Mouse (Mus musculus) lung, postnatal 0 days (tissue): ENCODE data around the gene Sik1. TPM values are rescaled to one million over a fixed set of nuclear protein-coding genes. Genes with fewer than 3 reads are reported as not detected.

Source experiments
- ATAC-seq: fragments of 200-750 bp; cut with Nextera tagmentation; 2 replicates; pipeline ENCODE4 v1.8.0; 2017; ENCODE audit warnings: moderate library complexity
- DNase-seq: peaks from one replicate; pipeline ENCODE4 v3.0.0-alpha.2; 2016; ENCODE audit warnings: low spot score
- H3K27ac ChIP-seq: fragments of 300-500 bp; sonication (generic); 2 replicates; pipeline ENCODE4 v1.5.1; 2014; ENCODE audit warnings: antibody characterized with exemption, mild to moderate bottlenecking, low read length, mixed read lengths
- H3K27me3 ChIP-seq: fragments of 300-500 bp; sonication (generic); replicated peaks from 2 replicates; pipeline ENCODE4 v1.6.1; 2014; ENCODE audit warnings: low read length, mixed read lengths; ENCODE audit not compliant: insufficient read depth
- H3K36me3 ChIP-seq: fragments of 300-500 bp; sonication (generic); 2 replicates; pipeline ENCODE4 v1.6.1; 2014; ENCODE audit warnings: low read length, mixed read lengths; ENCODE audit not compliant: insufficient read depth
- H3K4me1 ChIP-seq: fragments of 300-500 bp; sonication (generic); 2 replicates; pipeline ENCODE4 v1.6.1; 2014; ENCODE audit warnings: antibody characterized with exemption, low read depth, low read length, mixed read lengths; ENCODE audit not compliant: insufficient read depth
- H3K4me2 ChIP-seq: fragments of 300-500 bp; sonication (generic); replicated peaks from 2 replicates; pipeline ENCODE4 v1.6.1; 2014; ENCODE audit warnings: low read depth, mild to moderate bottlenecking, low read length, moderate library complexity, mixed read lengths
- H3K4me3 ChIP-seq: fragments of 300-500 bp; sonication (generic); 2 replicates; pipeline ENCODE4 v1.5.1; 2014; ENCODE audit warnings: low read depth, low read length
- H3K9ac ChIP-seq: fragments of 300-500 bp; sonication (generic); replicated peaks from 2 replicates; pipeline ENCODE4 v1.6.1; 2014; ENCODE audit warnings: low read depth, mild to moderate bottlenecking
- H3K9me3 ChIP-seq: fragments of 300-500 bp; sonication (generic); 2 replicates; pipeline ENCODE4 v1.6.1; 2016; ENCODE audit warnings: low read length, mixed read lengths
- CTCF ChIP-seq: IDR thresholded peaks from 2 replicates; pipeline ENCODE4 v1.5.1; 2016; ENCODE audit warnings: antibody characterized with exemption, mild to moderate bottlenecking
- EP300 ChIP-seq: IDR thresholded peaks from 2 replicates; pipeline ENCODE4 v1.6.1; 2016; ENCODE audit warnings: antibody characterized with exemption, mild to moderate bottlenecking, control low read depth
- WGBS: fragments of 180-500 bp; shearing (Covaris S2); extraction: QIAGEN DNeasy Blood & Tissue Kit; methylation state at CpG from one replicate; pipeline ENCODE4 v1.1.7; 2014; 5-methylcytosine and 5-hydroxymethylcytosine counted together
- polyA plus RNA-seq: library from polyadenylated mRNA; unstranded; fragments of >200 nt; fragmentation: Nextera tagmentation; extraction: Ambion mirVana; gene quantifications from 2 replicates; pipeline ENCODE4 v1.2.1, GENCODE M21; 2015

Sik1 gene
- polyA plus RNA-seq, 1 experiment from 2014 or later: 35.9 TPM

DNA sequence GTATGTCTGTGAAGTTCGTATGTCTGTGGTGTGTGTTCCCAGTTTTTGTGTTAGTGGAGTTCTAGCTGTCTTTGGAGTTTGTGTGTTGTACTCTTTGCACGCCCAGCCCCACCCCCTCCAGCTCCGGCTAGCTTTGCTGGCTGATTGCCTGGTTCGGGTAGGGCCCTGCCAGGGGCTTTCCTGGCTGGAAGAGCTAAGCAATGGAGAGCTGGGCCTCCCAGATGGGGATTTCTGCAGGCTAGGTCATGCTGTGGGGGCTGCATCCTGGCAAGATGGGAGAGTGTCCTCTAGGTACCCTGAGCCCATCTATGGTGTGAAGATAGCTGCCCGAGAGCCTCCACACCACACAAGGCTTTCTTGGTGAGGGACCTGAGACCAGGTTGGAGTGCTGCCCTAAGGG is 28.4 kb downstream of the Sik1 start:
- ATAC-seq: peak; percentile 87
- peak; percentile 93 for DNase-seq
- Histone ChIP-seq H3K27ac (peak overlapping the region; percentile 86), H3K9me3 (no peaks in the 10 kb centered on the region), H3K4me3 (no peak overlapping the region), H3K4me2 (no peak overlapping the region), H3K4me1 (peaks cover 19% of the 10 kb centered on the region), H3K36me3 (no peaks in the 10 kb centered on the region), H3K9ac (no peak overlapping the region), H3K27me3 (no peaks in the 10 kb centered on the region)
- no peak for TF ChIP-seq EP300
- no peak for TF ChIP-seq CTCF
- 9% methylated on average over 5 of the region's 5 CpGs for whole genome bisulfite sequencing

DNA sequence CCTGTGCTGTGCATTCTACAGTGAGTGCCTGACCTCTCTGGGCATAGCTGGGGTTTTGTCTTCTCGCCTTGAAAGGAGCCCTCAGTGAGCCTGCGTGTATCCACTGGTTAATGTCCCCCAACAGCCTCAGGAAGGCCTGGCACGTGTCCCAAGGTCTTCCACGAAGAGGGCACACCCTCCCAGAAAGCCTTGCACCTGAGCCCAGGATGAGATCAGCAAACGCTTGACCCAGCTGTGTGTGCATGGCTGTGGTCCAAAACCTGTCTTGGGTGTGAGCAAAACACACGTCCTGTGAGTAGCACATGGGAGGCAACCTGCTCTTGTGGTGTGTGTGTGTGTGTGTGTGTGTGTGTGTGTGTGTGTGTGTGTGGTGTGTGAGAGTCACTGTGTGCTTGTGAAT is 28.9 kb downstream of the Sik1 start:
- no peak overlapping the region for H3K4me2 ChIP-seq
- no peak overlapping the region for H3K4me3 ChIP-seq
- H3K27ac ChIP-seq: peak overlapping the region; percentile 86
- peaks cover 21% of the 10 kb centered on the region for H3K4me1 ChIP-seq
- no peaks in the 10 kb centered on the region for H3K9me3 ChIP-seq
- no peak overlapping the region for H3K9ac ChIP-seq
- ATAC-seq: peak; percentile 72
- H3K27me3 ChIP-seq: no peaks in the 10 kb centered on the region
- TF ChIP-seq CTCF (no peak), EP300 (peak; percentile 59; the same call in 1 of the 2 replicates)
- 13% methylated on average over 6 of the region's 6 CpGs for WGBS
- H3K36me3 ChIP-seq: no peaks in the 10 kb centered on the region
- DNase-seq: peak; percentile 80

DNA sequence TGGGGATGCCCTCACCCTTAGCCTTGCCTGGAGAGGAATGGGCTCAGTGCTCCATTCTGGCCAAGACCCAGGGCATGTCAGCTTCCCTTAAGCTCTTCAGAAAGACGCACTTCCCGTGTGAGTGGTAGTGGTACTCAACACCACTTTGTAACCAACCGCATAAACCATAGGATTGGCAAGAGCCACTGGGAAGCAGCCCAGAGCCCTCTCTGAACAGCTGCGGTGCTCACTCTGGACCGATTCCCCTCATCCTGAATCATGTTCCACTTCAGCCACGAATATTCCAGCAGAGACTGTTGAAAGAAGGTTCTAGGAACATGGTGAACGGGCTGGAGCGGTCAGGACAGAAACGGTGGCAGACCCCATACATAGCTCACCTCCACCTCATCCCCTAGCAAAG is 29.9 kb downstream of the Sik1 start:
- ATAC-seq (no peak), DNase-seq (no peak)
- Histone ChIP-seq H3K27me3 (no peaks in the 10 kb centered on the region), H3K9ac (no peak overlapping the region), H3K27ac (0 out of 2 replicates have a peak overlapping the region, but pooled peaks have one; percentile 1), H3K36me3 (no peaks in the 10 kb centered on the region), H3K4me3 (no peak overlapping the region), H3K4me2 (no peak overlapping the region), H3K4me1 (peaks cover 21% of the 10 kb centered on the region), H3K9me3 (no peaks in the 10 kb centered on the region)
- TF ChIP-seq CTCF (no peak), EP300 (no peak)
- WGBS: 63% methylated on average over 9 of the region's 9 CpGs

DNA sequence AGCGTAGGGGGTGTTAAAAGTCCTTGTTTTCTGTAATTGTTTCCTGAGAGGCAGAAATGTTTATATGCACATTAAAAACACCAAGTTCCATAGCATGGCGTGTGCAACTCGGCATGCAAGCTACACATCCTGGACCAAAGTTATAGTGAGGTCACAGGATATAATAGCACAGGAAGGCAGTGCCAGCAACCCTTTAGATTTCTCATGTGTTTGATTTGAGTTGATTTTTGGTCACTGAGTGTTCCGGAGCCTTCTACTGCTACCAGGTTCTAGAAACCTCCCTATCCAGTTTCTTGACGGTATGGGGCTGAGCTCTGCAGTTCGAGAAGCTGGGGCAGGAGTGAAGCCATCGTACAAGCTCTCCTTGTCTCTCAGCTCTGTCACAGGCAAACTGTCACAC is 30.8 kb downstream of the Sik1 start:
- no peak overlapping the region for H3K4me2 ChIP-seq
- no peak overlapping the region for H3K9ac ChIP-seq
- TF ChIP-seq EP300 (no peak), CTCF (no peak)
- no peaks in the 10 kb centered on the region for H3K9me3 ChIP-seq
- no peaks in the 10 kb centered on the region for H3K36me3 ChIP-seq
- WGBS: 55% methylated on average over 7 of the region's 7 CpGs
- H3K27me3 ChIP-seq: no peaks in the 10 kb centered on the region
- ATAC-seq: no peak
- H3K4me3 ChIP-seq: no peak overlapping the region
- H3K4me1 ChIP-seq: peaks cover 21% of the 10 kb centered on the region
- H3K27ac ChIP-seq: no peak overlapping the region
- peak; percentile 19 for DNase-seq

- Histone ChIP-seq H3K27ac (no peak overlapping the region), H3K36me3 (no peaks in the 10 kb centered on the region), H3K27me3 (no peaks in the 10 kb centered on the region), H3K9me3 (no peaks in the 10 kb centered on the region), H3K9ac (no peak overlapping the region), H3K4me3 (no peak overlapping the region), H3K4me1 (peaks cover 6% of the 10 kb centered on the region; the same call in 1 of the 2 replicates), H3K4me2 (no peak overlapping the region)
- no peak for ATAC-seq
- no peak for DNase-seq
- 39% methylated on average over 9 of the region's 13 CpGs for WGBS
- no peak for TF ChIP-seq EP300
- no peak for TF ChIP-seq CTCF
These were observed 34.3 kb downstream of the Sik1 start for GRCm38 (mm10) chr17:31821136-31821933.

GRCm38 (mm10) chr17:31820099-31820846 is 35.3 kb downstream of the Sik1 start:
- no peak overlapping the region for H3K4me3 ChIP-seq
- no peak overlapping the region for H3K9ac ChIP-seq
- H3K9me3 ChIP-seq: no peaks in the 10 kb centered on the region
- 40% methylated on average over 4 of the region's 4 CpGs for WGBS
- H3K36me3 ChIP-seq: no peaks in the 10 kb centered on the region
- no peaks in the 10 kb centered on the region for H3K27me3 ChIP-seq
- H3K4me1 ChIP-seq: peaks cover 2% of the 10 kb centered on the region; the same call in 1 of the 2 replicates
- no peak overlapping the region for H3K4me2 ChIP-seq
- H3K27ac ChIP-seq: no peak overlapping the region
- DNase-seq (no peak), ATAC-seq (peak; percentile 37; the same call in 1 of the 2 replicates)
- TF ChIP-seq EP300: no peak
- no peak for TF ChIP-seq CTCF
